9 mouse cellular contexts compared by ENCODE assay signal in genomic region chr9:124442533-124442855, GRCm38 (mm10). TPM values are rescaled to one million over a fixed set of nuclear protein-coding genes. Genes with fewer than 3 reads are reported as not detected.
DNase-seq lines count a peak whose midpoint lies in the region; ATAC-seq and TF ChIP-seq lines count a peak whose summit lies in the region.
"Had no signal": no experiment of that assay in that cellular context is flagged by ENCODE, and none has a peak within 500 bp of the region (broad histone marks: within the 10 kb centered on the region; RNA-seq: fewer than 3 reads in every experiment).

No protein-coding gene starts in this region.

- H3K36me3 ChIP-seq in heart, embryonic 10.5 days = peaks cover 38% of the 10 kb centered on the region
- H3K36me3 ChIP-seq in heart, postnatal 0 days (replicated peaks; ENCODE audit: control insufficient read depth, insufficient read depth, low read length) = peaks cover 36% of the 10 kb centered on the region
- peaks cover 30% of the 10 kb centered on the region for H3K36me3 ChIP-seq in liver, postnatal 0 days (replicated peaks; ENCODE audit: insufficient read depth, low read length)

- intact Hi-C loops in heart, postnatal 25 days (cut with DNase I) = loop anchor here (1.0 kb wide), 1 partner anchor 34 kb away; the partner anchor contains the start of gene Ppp2r3d

- TF ChIP-seq CTCF in cerebellum, adult 2 months (IDR thresholded peaks at IDR 0.05; ENCODE audit: borderline replicate concordance, insufficient read depth, low read depth, low read length) = no peak
- no peak for TF ChIP-seq CTCF in heart, postnatal 0 days (IDR thresholded peaks at IDR 0.05; ENCODE audit: low read depth)
- TF ChIP-seq CTCF in liver, postnatal 0 days (IDR thresholded peaks at IDR 0.05; ENCODE audit: low read depth) = no peak

- H3K4me2 ChIP-seq in heart, postnatal 0 days (ENCODE audit: low read depth, low read length) = no peak overlapping the region
- H3K4me2 ChIP-seq in liver, postnatal 0 days (ENCODE audit: low read depth, low read length) = no peak overlapping the region

- no peak overlapping the region for H3K9ac ChIP-seq in heart, postnatal 0 days (replicated peaks; ENCODE audit: low read depth, low read length)
- H3K9ac ChIP-seq in liver, postnatal 0 days (replicated peaks) = no peak overlapping the region

- ATAC-seq in heart, postnatal 0 days (ENCODE audit: insufficient read depth, low read depth) = 0 out of 2 replicates have a peak, but pooled peaks have one; percentile 7
- no peak for ATAC-seq in liver, postnatal 0 days

- DNase-seq in heart, embryonic 10.5 days (ENCODE audit: low spot score) = peak; percentile 73
- DNase-seq in heart, postnatal 25 days (ENCODE audit: low spot score) = no peak
- peak; percentile 15 to 23 for DNase-seq in CD8-positive naive resting alpha-beta T cell, adult 2 months (ENCODE audit: low read depth in 2 of 2, low spot score in 2 of 2)
- DNase-seq in cerebellum, adult 2 months = peak; percentile 23 to 37
- no peak for DNase-seq in heart, postnatal 0 days (ENCODE audit: low spot score)
- DNase-seq in liver, postnatal 0 days = peak; percentile 52
- DNase-seq in thymus, postnatal 10 days (ENCODE audit: low spot score in 2 of 2) = peak; percentile 11 to 16
- DNase-seq in retina, embryonic 14.5 days (ENCODE audit: low spot score) = no peak

- TF ChIP-seq EP300 in heart, postnatal 0 days (IDR thresholded peaks at IDR 0.05; ENCODE audit: low read depth) = no peak
- TF ChIP-seq EP300 in liver, postnatal 0 days (IDR thresholded peaks at IDR 0.05; ENCODE audit: low read depth) = no peak

- 97% methylated on average over 15 of the region's 15 CpGs for WGBS in heart, embryonic 10.5 days
- 97% methylated on average over 15 of the region's 15 CpGs for WGBS in cerebellum, adult 2 months
- 97% methylated on average over 15 of the region's 15 CpGs for WGBS in heart, postnatal 0 days
- 95% methylated on average over 14 of the region's 15 CpGs for WGBS in liver, postnatal 0 days (ENCODE audit: insufficient replicate concordance)

- H3K9me3 ChIP-seq in heart, embryonic 10.5 days = peaks cover 34% of the 10 kb centered on the region
- H3K9me3 ChIP-seq in heart, postnatal 0 days (replicated peaks; ENCODE audit: control insufficient read depth, low read length) = peaks cover 24% of the 10 kb centered on the region
- peaks cover 29% of the 10 kb centered on the region for H3K9me3 ChIP-seq in liver, postnatal 0 days (ENCODE audit: low read length)

- TF ChIP-seq POLR2A in cerebellum, adult 2 months (IDR thresholded peaks at IDR 0.05; ENCODE audit: borderline replicate concordance, insufficient read depth, low read length) = no peak

- H3K27me3 ChIP-seq in heart, embryonic 10.5 days (ENCODE audit: insufficient read depth, poor library complexity, severe bottlenecking) = no peaks in the 10 kb centered on the region
- no peaks in the 10 kb centered on the region for H3K27me3 ChIP-seq in cerebellum, adult 2 months (ENCODE audit: control insufficient read depth, insufficient read depth, low read length)
- no peaks in the 10 kb centered on the region for H3K27me3 ChIP-seq in heart, postnatal 0 days (ENCODE audit: control insufficient read depth, insufficient read depth, low read length)
- H3K27me3 ChIP-seq in liver, postnatal 0 days (ENCODE audit: insufficient read depth, low read length) = no peaks in the 10 kb centered on the region

- H3K4me1 ChIP-seq in heart, embryonic 10.5 days = no peaks in the 10 kb centered on the region
- no peaks in the 10 kb centered on the region for H3K4me1 ChIP-seq in cerebellum, adult 2 months (ENCODE audit: control insufficient read depth, insufficient read depth, low read length)
- H3K4me1 ChIP-seq in heart, postnatal 0 days (ENCODE audit: control insufficient read depth, insufficient read depth) = no peaks in the 10 kb centered on the region
- H3K4me1 ChIP-seq in liver, postnatal 0 days (ENCODE audit: insufficient read depth) = no peaks in the 10 kb centered on the region

- H3K4me3 ChIP-seq in heart, embryonic 10.5 days = no peak overlapping the region
- H3K4me3 ChIP-seq in cerebellum, adult 2 months (replicated peaks; ENCODE audit: insufficient read depth, low read depth, low read length) = no peak overlapping the region
- H3K4me3 ChIP-seq in heart, postnatal 0 days (ENCODE audit: low read depth, low read length) = no peak overlapping the region
- H3K4me3 ChIP-seq in liver, postnatal 0 days (ENCODE audit: low read depth, low read length) = no peak overlapping the region

- H3K27ac ChIP-seq in heart, embryonic 10.5 days = no peak overlapping the region
- H3K27ac ChIP-seq in cerebellum, adult 2 months (ENCODE audit: insufficient read depth, low read length) = no peak overlapping the region
- no peak overlapping the region for H3K27ac ChIP-seq in heart, postnatal 0 days (ENCODE audit: low read depth)
- H3K27ac ChIP-seq in liver, postnatal 0 days (ENCODE audit: low read depth) = no peak overlapping the region

RNA-seq across cellular contexts. Expression of gene Ppp2r3d, which starts 34.2 kb away (rescaled TPM):
- 125 TPM in 2 replicates for polyA plus RNA-seq in heart, embryonic 10.5 days (2016; fragmentation: Nextera tagmentation; extraction: Ambion mirVana)
- 100 to 1,000 TPM in 1 of 2 experiments, 10 to 100 TPM in 1; 92.9 to 112 TPM for total RNA-seq in heart, postnatal 25 days (2021)
- 163 and 167 TPM in 2 replicates for polyA plus RNA-seq in cerebellum, adult 2 months (2012; rRNA removed)
- 78.4 and 252 TPM in 2 replicates for total RNA-seq in heart, postnatal 0 days (2014; rRNA removed; ENCODE audit: low replicate concordance)
- polyA plus RNA-seq in heart, postnatal 0 days (2015; fragmentation: Nextera tagmentation; extraction: Ambion mirVana) = 128 and 133 TPM in 2 replicates
- polyA plus RNA-seq in liver, postnatal 0 days (2015; fragmentation: Nextera tagmentation; extraction: Ambion mirVana) = 38.7 and 40.7 TPM in 2 replicates

RNA-seq across cellular contexts. Expression of gene Gm21836, which starts 51.1 kb away (rescaled TPM):
- polyA plus RNA-seq in heart, embryonic 10.5 days (2016; fragmentation: Nextera tagmentation; extraction: Ambion mirVana) = not detected in 2 replicates
- total RNA-seq in heart, postnatal 25 days (2021) = not detected
- not detected in 2 replicates for polyA plus RNA-seq in cerebellum, adult 2 months (2012; rRNA removed)
- not detected in 2 replicates for total RNA-seq in heart, postnatal 0 days (2014; rRNA removed; ENCODE audit: low replicate concordance)
- polyA plus RNA-seq in heart, postnatal 0 days (2015; fragmentation: Nextera tagmentation; extraction: Ambion mirVana) = not detected in 2 replicates
- not detected in 2 replicates for polyA plus RNA-seq in liver, postnatal 0 days (2015; fragmentation: Nextera tagmentation; extraction: Ambion mirVana)
- total RNA-seq: gastrocnemius, postnatal 36 days had no signal

Comparison
In these comparisons a context has a peak if more than half of its experiments do, and no peak if none do; other contexts are left out.
1. DNase-seq: peak in heart, embryonic 10.5 days (single experiment), CD8-positive naive resting alpha-beta T cell, adult 2 months (2 of 2), cerebellum, adult 2 months (2 of 2), liver, postnatal 0 days (single experiment) and thymus, postnatal 10 days (2 of 2); none in heart, postnatal 25 days (single experiment), heart, postnatal 0 days (single experiment) and retina, embryonic 14.5 days (single experiment).